Mouse (Mus musculus): ENCODE measurements around the gene Sgtb. TPM values are rescaled to one million over a fixed set of nuclear protein-coding genes. Genes with fewer than 3 reads are reported as not detected.

The Sgtb gene
- polyA plus RNA-seq, 1 experiment = not detected

GRCm38 (mm10) chr13:104074731-104075130 lies 34.8 kb upstream of the Sgtb start:
- H3K4me1 ChIP-seq (ENCODE audit: control insufficient read depth) = no peaks in the 10 kb centered on the region
- TF ChIP-seq GATA1 (IDR thresholded peaks at IDR 0.05; ENCODE audit: low read length) = no peak
- TF ChIP-seq TAL1 (IDR thresholded peaks at IDR 0.05; ENCODE audit: low read length) = no peak
- peaks cover 2% of the 10 kb centered on the region; the same call in 1 of the 2 replicates for H3K36me3 ChIP-seq (ENCODE audit: control insufficient read depth)
- H3K4me3 ChIP-seq (replicated peaks) = no peak overlapping the region
- no peaks in the 10 kb centered on the region for H3K9me3 ChIP-seq (ENCODE audit: control insufficient read depth, low read length)
- no peaks in the 10 kb centered on the region for H3K27me3 ChIP-seq (ENCODE audit: control insufficient read depth)

GRCm38 (mm10) chr13:104076993-104077392 lies 32.5 kb upstream of the Sgtb start:
- Histone ChIP-seq H3K36me3 (ENCODE audit: control insufficient read depth) (no peaks in the 10 kb centered on the region; the same call in 1 of the 2 replicates), H3K4me1 (ENCODE audit: control insufficient read depth) (no peaks in the 10 kb centered on the region), H3K27me3 (ENCODE audit: control insufficient read depth) (no peaks in the 10 kb centered on the region), H3K9me3 (ENCODE audit: control insufficient read depth, low read length) (no peaks in the 10 kb centered on the region), H3K4me3 (replicated peaks) (no peak overlapping the region)
- TF ChIP-seq TAL1 (IDR thresholded peaks at IDR 0.05; ENCODE audit: low read length) (no peak), GATA1 (IDR thresholded peaks at IDR 0.05; ENCODE audit: low read length) (no peak)

- no peaks in the 10 kb centered on the region for H3K4me1 ChIP-seq (ENCODE audit: control insufficient read depth)
- no peaks in the 10 kb centered on the region for H3K36me3 ChIP-seq (ENCODE audit: control insufficient read depth)
- no peak overlapping the region for H3K4me3 ChIP-seq (replicated peaks)
- TF ChIP-seq GATA1 (IDR thresholded peaks at IDR 0.05; ENCODE audit: low read length) (no peak), TAL1 (IDR thresholded peaks at IDR 0.05; ENCODE audit: low read length) (no peak)
- H3K27me3 ChIP-seq (ENCODE audit: control insufficient read depth) = no peaks in the 10 kb centered on the region
- no peaks in the 10 kb centered on the region for H3K9me3 ChIP-seq (ENCODE audit: control insufficient read depth, low read length)
These were observed 27.0 kb upstream of the Sgtb start for GRCm38 (mm10) chr13:104082504-104082903.

GRCm38 (mm10) chr13:104084600-104084999 lies 24.9 kb upstream of the Sgtb start:
- H3K4me3 ChIP-seq (replicated peaks) = no peak overlapping the region
- H3K36me3 ChIP-seq (ENCODE audit: control insufficient read depth) = no peaks in the 10 kb centered on the region
- no peaks in the 10 kb centered on the region for H3K9me3 ChIP-seq (ENCODE audit: control insufficient read depth, low read length)
- TF ChIP-seq TAL1 (IDR thresholded peaks at IDR 0.05; ENCODE audit: low read length) (no peak), GATA1 (IDR thresholded peaks at IDR 0.05; ENCODE audit: low read length) (no peak)
- H3K27me3 ChIP-seq (ENCODE audit: control insufficient read depth) = no peaks in the 10 kb centered on the region
- H3K4me1 ChIP-seq (ENCODE audit: control insufficient read depth) = no peaks in the 10 kb centered on the region

GRCm38 (mm10) chr13:104089387-104089786 lies 20.2 kb upstream of the Sgtb start:
- Histone ChIP-seq H3K36me3 (ENCODE audit: control insufficient read depth) (no peaks in the 10 kb centered on the region), H3K4me3 (replicated peaks) (no peak overlapping the region), H3K4me1 (ENCODE audit: control insufficient read depth) (no peaks in the 10 kb centered on the region), H3K27me3 (ENCODE audit: control insufficient read depth) (no peaks in the 10 kb centered on the region), H3K9me3 (ENCODE audit: control insufficient read depth, low read length) (no peaks in the 10 kb centered on the region)
- TF ChIP-seq GATA1 (IDR thresholded peaks at IDR 0.05; ENCODE audit: low read length) = no peak
- TF ChIP-seq TAL1 (IDR thresholded peaks at IDR 0.05; ENCODE audit: low read length) = no peak

- H3K36me3 ChIP-seq (ENCODE audit: control insufficient read depth) = no peaks in the 10 kb centered on the region
- no peaks in the 10 kb centered on the region for H3K9me3 ChIP-seq (ENCODE audit: control insufficient read depth, low read length)
- no peak overlapping the region for H3K4me3 ChIP-seq (replicated peaks)
- H3K4me1 ChIP-seq (ENCODE audit: control insufficient read depth) = peaks cover 4% of the 10 kb centered on the region; the same call in 1 of the 2 replicates
- no peak for TF ChIP-seq TAL1 (IDR thresholded peaks at IDR 0.05; ENCODE audit: low read length)
- TF ChIP-seq GATA1 (IDR thresholded peaks at IDR 0.05; ENCODE audit: low read length) = no peak
- H3K27me3 ChIP-seq (ENCODE audit: control insufficient read depth) = no peaks in the 10 kb centered on the region
These were observed 17.8 kb upstream of the Sgtb start for GRCm38 (mm10) chr13:104091734-104092133.

- Histone ChIP-seq H3K36me3 (ENCODE audit: control insufficient read depth) (no peaks in the 10 kb centered on the region), H3K9me3 (ENCODE audit: control insufficient read depth, low read length) (no peaks in the 10 kb centered on the region), H3K27me3 (ENCODE audit: control insufficient read depth) (no peaks in the 10 kb centered on the region), H3K4me1 (ENCODE audit: control insufficient read depth) (peaks cover 4% of the 10 kb centered on the region; the same call in 1 of the 2 replicates), H3K4me3 (replicated peaks) (no peak overlapping the region)
- TF ChIP-seq GATA1 (IDR thresholded peaks at IDR 0.05; ENCODE audit: low read length) (no peak), TAL1 (IDR thresholded peaks at IDR 0.05; ENCODE audit: low read length) (no peak)
These were observed 14.8 kb upstream of the Sgtb start for GRCm38 (mm10) chr13:104094531-104095385.

GRCm38 (mm10) chr13:104095955-104096354 lies 13.6 kb upstream of the Sgtb start:
- no peak for TF ChIP-seq TAL1 (IDR thresholded peaks at IDR 0.05; ENCODE audit: low read length)
- TF ChIP-seq GATA1 (IDR thresholded peaks at IDR 0.05; ENCODE audit: low read length) = no peak
- Histone ChIP-seq H3K9me3 (ENCODE audit: control insufficient read depth, low read length) (no peaks in the 10 kb centered on the region), H3K27me3 (ENCODE audit: control insufficient read depth) (no peaks in the 10 kb centered on the region), H3K4me1 (ENCODE audit: control insufficient read depth) (peaks cover 4% of the 10 kb centered on the region; the same call in 1 of the 2 replicates), H3K36me3 (ENCODE audit: control insufficient read depth) (no peaks in the 10 kb centered on the region), H3K4me3 (replicated peaks) (no peak overlapping the region)

GRCm38 (mm10) chr13:104097190-104097589 lies 12.4 kb upstream of the Sgtb start:
- Histone ChIP-seq H3K9me3 (ENCODE audit: control insufficient read depth, low read length) (no peaks in the 10 kb centered on the region), H3K4me3 (replicated peaks) (no peak overlapping the region), H3K4me1 (ENCODE audit: control insufficient read depth) (peaks cover 4% of the 10 kb centered on the region; the same call in 1 of the 2 replicates), H3K27me3 (ENCODE audit: control insufficient read depth) (no peaks in the 10 kb centered on the region), H3K36me3 (ENCODE audit: control insufficient read depth) (no peaks in the 10 kb centered on the region)
- TF ChIP-seq GATA1 (IDR thresholded peaks at IDR 0.05; ENCODE audit: low read length) = no peak
- TF ChIP-seq TAL1 (IDR thresholded peaks at IDR 0.05; ENCODE audit: low read length) = no peak
